Mouse (Mus musculus) brain, embryonic 14.5 days (tissue): ENCODE data around the gene Kcnk2. TPM values are rescaled to one million over a fixed set of nuclear protein-coding genes. Genes with fewer than 3 reads are reported as not detected.
A peak's percentile ranks its signal among the peaks of the same experiment; 100 is the strongest.
"Not testable (repeated sequence)": the region's sequence is repeated elsewhere in the genome, so short reads cannot be mapped to it uniquely, and the experiment has no call there.

Experiments
- DNase-seq: peaks from one replicate; pipeline ENCODE4 v3.0.0-alpha.2; 2011; ENCODE audit warnings: low read depth
- CTCF ChIP-seq: fragments of 200-500 bp; IDR thresholded peaks from 2 replicates; pipeline ENCODE4 v1.5.1; 2012; ENCODE audit warnings: inconsistent platforms, mild to moderate bottlenecking, moderate library complexity, borderline replicate concordance; ENCODE audit not compliant: insufficient read depth, insufficient read length; ENCODE audit errors: extremely low read depth
- POLR2A ChIP-seq: fragments of 200-500 bp; IDR thresholded peaks from 2 replicates; pipeline ENCODE4 v1.6.1; 2012; ENCODE audit warnings: mild to moderate bottlenecking, inconsistent platforms, borderline replicate concordance; ENCODE audit not compliant: poor library complexity, insufficient read depth, insufficient read length, severe bottlenecking; ENCODE audit errors: extremely low read depth
- polyA plus RNA-seq: library from polyadenylated mRNA; depleted of rRNA; stranded (reverse); fragments of >200 nt; gene quantifications from 2 replicates; pipeline ENCODE4 v1.2.3, GENCODE M21; 2012

Gene Kcnk2
- polyA plus RNA-seq, 1 experiment = 27.3 TPM

- DNase-seq = peak; percentile 64
- TF ChIP-seq POLR2A (no peak), CTCF (no peak)
Observed at GRCm38 (mm10) chr1:189342416-189343104, 59.5 kb downstream of the Kcnk2 start.

GRCm38 (mm10) chr1:189341381-189341917 lies 60.6 kb downstream of the Kcnk2 start:
- no peak for TF ChIP-seq CTCF
- TF ChIP-seq POLR2A = no peak
- DNase-seq = peak; percentile 17

- TF ChIP-seq POLR2A (no peak), CTCF (peak; percentile 13; the same call in 1 of the 2 replicates)
- no peak for DNase-seq
Observed at GRCm38 (mm10) chr1:189315896-189316295, 86.2 kb downstream of the Kcnk2 start.

GRCm38 (mm10) chr1:189314495-189314894 lies 87.6 kb downstream of the Kcnk2 start:
- no peak for DNase-seq

GRCm38 (mm10) chr1:189313750-189314149 lies 88.3 kb downstream of the Kcnk2 start:
- DNase-seq = no peak
- TF ChIP-seq CTCF (no peak), POLR2A (no peak)

More at GRCm38 (mm10) chr1:189314495-189314894, 87.6 kb downstream of the Kcnk2 start:
- no peak for TF ChIP-seq POLR2A
- TF ChIP-seq CTCF = no peak

DNA sequence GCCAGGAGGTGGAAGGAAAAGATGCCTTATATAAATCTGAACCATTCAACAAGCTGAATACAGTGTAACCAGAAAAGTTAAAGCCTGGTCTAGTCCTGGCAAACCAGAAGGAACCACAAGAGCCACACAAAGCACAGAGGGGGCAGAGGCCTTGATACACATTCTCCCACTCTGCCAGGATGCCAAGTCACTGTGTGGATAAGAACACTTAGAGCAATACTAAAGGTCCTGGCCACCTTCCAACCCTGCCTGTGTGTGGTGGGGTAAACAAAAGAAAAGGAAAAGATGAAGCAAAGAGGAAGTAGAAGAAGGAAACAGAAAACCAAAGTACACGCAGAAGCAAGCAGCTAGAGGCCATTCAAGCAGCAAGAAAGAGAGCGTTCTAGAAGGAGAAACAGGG lies 91.9 kb downstream of the Kcnk2 start:
- DNase-seq = peak; percentile 62
- TF ChIP-seq POLR2A = no peak

DNA sequence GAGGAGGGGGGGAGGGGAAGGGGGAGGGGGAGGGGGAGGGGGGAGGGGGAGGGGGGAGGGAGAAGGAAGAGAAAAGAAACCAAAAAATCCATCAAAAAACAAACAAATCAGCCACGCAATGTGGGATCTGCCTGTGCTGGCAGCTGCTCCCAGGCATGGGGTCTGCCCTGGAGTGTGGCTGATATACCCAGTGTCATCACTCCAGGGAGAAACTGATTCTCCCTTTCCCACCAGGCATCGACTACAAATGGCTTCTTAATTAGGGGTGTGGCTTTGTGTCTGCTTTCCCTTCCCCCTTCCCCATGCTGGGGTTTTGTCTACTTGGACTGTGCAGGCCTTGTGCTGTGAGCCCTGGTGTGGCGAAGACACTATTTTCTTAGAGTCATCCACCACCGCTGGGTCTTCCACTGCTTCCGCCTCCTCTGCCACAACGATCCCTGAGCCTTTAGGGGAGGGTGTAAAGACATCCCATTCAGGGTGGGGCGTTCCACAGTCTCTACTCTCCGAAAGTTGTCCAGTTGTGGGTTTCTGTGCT lies 97.0 kb downstream of the Kcnk2 start:
- TF ChIP-seq CTCF (no peak), POLR2A (no peak)
- no peak for DNase-seq

GRCm38 (mm10) chr1:189303001-189303400 lies 99.1 kb downstream of the Kcnk2 start:
- no peak for TF ChIP-seq POLR2A
- no peak for TF ChIP-seq CTCF
- no peak for DNase-seq

DNA sequence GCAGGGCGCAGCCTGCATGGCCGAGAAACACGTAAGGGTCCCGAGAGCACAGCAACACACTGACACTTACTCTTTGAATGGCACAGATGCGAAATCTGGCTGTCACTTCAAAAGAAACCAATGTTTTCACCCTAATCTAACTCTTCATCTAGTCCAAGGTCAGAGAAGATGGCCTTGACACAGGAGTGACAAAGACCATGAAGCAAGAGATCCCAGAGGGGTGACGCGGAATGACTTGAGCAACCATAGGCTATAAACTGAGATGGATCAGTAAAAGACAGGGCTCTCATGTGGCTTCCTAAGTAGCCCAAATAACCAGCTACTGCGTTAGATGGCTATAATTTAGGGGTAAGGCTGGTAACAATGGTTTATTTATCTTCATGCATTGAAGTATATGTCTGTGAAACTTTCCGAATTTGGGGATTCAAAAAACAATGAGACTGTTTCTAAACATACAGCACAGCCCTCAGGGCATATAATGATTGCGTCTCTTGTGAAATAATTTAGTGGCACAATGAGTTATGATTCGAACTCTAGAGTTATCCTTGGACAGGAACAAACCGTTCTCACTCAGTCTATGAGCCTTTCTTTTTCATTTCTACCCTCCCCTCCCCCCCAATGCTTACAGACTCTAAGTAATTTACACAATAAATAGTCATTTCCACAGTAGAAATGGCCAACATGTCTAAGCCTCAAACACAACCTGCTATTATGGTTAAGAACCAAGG lies 108.2 kb downstream of the Kcnk2 start:
- TF ChIP-seq CTCF (no peak), POLR2A (no peak)
- DNase-seq = no peak

DNA sequence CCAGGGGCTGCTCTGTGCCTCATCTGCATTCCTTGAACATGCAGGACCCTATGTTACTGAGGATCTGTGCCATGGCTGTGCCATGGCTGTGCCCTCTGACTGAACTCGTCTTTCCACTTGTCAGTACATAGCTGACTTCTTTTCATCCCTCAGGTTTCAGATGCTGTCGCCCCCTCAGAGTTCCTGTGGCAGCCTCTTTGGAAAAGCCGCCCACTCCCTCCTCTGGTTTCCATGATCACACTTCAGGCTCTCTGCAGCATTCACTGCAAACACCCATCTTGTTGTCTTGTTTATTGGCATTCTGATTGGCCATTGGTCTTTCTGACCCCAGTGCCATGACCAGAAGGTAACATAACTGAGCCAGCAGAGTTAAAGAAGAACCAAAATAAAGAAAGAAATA lies 111.2 kb downstream of the Kcnk2 start:
- TF ChIP-seq POLR2A (no peak), CTCF (no peak)
- no peak for DNase-seq

- DNase-seq = no peak
- TF ChIP-seq CTCF (no peak), POLR2A (no peak)
Observed at GRCm38 (mm10) chr1:189288948-189289347, 113.1 kb downstream of the Kcnk2 start.

DNA sequence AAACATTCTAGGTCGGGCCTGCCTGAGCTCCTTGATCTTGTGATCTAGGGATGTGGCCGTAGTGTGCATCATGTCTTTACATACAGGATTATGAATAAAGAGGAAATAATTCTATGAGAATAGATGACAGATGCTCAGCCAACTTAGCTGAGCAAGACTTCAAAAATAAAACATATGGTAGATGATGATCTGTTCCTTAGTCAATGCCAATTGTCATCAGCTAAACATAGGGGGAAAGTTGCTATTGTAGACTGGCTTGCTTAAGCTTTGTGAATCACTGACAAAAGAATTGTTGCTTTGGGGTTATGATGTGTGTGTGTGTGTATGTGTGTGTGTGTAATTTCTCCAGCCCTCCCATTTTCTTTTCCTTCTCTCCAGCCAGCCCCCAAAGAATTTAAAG lies 129.8 kb downstream of the Kcnk2 start:
- no peak for DNase-seq
- no peak for TF ChIP-seq CTCF
- no peak for TF ChIP-seq POLR2A

GRCm38 (mm10) chr1:189253631-189254030 lies 148.4 kb downstream of the Kcnk2 start:
- TF ChIP-seq POLR2A (no peak), CTCF (no peak)
- DNase-seq = no peak

DNA sequence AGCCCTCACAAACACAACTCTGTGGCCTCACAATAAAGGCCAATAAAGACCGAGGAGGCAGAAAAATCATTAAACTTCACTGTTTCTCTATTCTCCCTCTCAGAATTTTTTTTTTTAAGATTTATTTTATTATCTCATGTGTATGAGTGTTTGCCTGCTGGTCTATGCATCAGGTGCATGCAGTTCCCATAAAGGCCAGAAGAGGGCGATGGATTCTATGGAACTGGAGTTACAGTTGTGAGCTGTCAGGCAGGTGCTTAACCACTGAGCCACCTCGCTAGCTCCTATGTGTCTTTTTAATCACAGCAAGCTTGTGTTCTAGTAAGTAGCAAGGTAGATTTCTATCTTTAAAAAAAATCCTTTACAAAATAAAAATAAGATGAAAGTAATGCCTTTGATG lies 148.9 kb downstream of the Kcnk2 start:
- DNase-seq = no peak
- TF ChIP-seq POLR2A (no peak), CTCF (peak; percentile 54; the same call in 1 of the 2 replicates)

DNA sequence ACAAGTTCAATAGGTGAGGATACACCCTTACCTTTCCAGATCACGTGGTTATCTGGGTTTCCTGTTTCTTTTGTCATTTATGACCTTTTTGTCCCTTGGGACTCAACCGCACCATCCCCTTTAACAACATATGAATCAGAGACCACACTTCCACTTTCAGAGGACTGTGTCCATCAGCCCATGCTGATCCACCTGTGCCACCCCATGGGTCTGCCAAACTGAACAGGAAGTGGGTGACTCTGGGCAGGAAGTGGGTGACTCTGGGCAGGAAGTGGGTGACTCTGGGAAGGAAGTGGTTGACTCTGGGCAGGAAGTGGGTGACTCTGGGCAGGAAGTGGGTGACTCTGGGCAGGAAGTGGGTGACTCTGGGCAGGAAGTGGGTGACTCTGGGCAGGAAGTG lies 158.9 kb downstream of the Kcnk2 start:
- not testable (repeated sequence) for DNase-seq
